Mouse (Mus musculus): ENCODE measurements at regions not wholly inside any gene's neighbourhood (a gene's known extent, or its start where the extent isn't known, plus 50 kb on each side); places are given as distances from the start of the nearest gene placed in this dataset.

DNA sequence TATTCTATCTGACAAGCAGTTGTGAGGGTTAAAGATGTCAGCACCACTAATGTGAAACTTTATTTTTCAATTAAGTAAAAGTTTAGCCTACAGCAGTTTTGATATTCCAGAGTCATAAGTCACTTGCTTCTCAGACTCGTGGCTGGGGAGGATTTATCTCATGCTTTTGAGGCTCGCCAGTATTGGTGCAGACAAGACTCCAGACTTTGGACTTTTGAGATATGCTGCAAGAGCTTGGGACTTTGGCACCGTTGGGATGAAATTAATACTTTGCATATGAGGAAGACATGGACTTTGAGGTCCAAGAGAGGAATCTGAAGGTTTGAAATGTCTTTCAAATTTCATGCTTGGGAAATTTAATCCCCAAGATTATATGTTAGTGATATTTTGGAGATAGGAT is 486.2 kb downstream of the Synb start:
- in situ Hi-C loops (cut with MboI; ENCODE audit: unreplicated experiment in 2 of 2): no loop called here

GRCm38 (mm10) chr14:68806646-68807045 is 487.5 kb downstream of the Synb start:
- in situ Hi-C loops (cut with MboI; ENCODE audit: unreplicated experiment in 2 of 2): no loop called here

- in situ Hi-C loops (cut with MboI; ENCODE audit: unreplicated experiment in 2 of 2): no loop called here
Observed at GRCm38 (mm10) chr14:68784395-68784794, 509.7 kb downstream of the Synb start.

- in situ Hi-C loops (cut with MboI; ENCODE audit: unreplicated experiment in 2 of 2): no loop called here
Observed at GRCm38 (mm10) chr14:68783216-68783615, 510.9 kb downstream of the Synb start.

DNA sequence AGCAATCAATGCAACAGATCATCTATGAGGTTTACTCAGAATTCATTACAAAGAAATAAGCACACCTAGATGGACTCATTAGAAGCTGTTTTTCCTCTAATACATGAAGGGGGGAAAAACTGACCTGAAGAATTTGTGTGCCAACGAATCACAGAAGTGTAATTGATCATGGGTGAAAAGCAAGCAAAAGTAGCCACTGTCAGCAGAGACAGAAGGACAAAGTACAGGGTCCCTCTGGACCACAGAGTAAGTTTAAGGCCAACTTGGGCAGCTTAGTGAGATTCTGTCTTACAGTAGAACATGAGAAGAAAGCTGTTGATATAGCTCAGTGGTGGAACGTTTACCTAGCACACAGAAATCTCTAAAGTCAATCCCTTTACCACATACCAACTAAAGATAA is 523.7 kb downstream of the Synb start:
- in situ Hi-C loops (cut with MboI; ENCODE audit: unreplicated experiment in 2 of 2): no loop called here

- in situ Hi-C loops (cut with MboI; ENCODE audit: unreplicated experiment in 2 of 2): no loop called here
Observed at GRCm38 (mm10) chr14:68762916-68763315, 531.2 kb downstream of the Synb start.

- in situ Hi-C loops (cut with MboI; ENCODE audit: unreplicated experiment in 2 of 2): no loop called here
Observed at GRCm38 (mm10) chr14:68744661-68745060, 549.4 kb downstream of the Synb start.

DNA sequence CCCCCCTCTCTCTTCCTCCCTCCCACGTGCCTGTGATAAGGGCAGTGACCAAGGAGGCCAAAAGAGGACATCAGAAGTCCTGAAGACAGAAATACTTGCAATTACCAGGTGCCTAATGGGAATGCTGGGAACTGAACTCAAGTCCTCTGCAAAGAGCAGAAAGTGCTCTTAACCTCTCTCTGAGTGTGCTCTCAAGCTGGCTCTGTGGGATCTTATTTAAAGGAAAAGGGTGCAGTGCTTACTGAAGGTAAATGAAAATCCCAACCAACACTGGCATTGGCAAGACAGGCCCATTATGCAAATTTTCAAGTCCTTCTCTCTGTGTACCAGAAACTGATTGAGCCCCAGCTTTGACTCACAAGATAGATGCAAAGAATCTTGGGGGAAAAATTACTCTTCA is 555.6 kb downstream of the Synb start:
- in situ Hi-C loops (cut with MboI; ENCODE audit: unreplicated experiment in 2 of 2): loop anchor here in 1 of 2 experiments (10.0 kb wide), 1 partner anchor 336 kb away; no protein-coding TSS in a partner anchor

- in situ Hi-C loops (cut with MboI; ENCODE audit: unreplicated experiment in 2 of 2): loop anchor here in 1 of 2 experiments (10.0 kb wide), 1 partner anchor 339 kb away; no protein-coding TSS in a partner anchor
Observed at GRCm38 (mm10) chr14:68735756-68736155, 558.3 kb downstream of the Synb start.

DNA sequence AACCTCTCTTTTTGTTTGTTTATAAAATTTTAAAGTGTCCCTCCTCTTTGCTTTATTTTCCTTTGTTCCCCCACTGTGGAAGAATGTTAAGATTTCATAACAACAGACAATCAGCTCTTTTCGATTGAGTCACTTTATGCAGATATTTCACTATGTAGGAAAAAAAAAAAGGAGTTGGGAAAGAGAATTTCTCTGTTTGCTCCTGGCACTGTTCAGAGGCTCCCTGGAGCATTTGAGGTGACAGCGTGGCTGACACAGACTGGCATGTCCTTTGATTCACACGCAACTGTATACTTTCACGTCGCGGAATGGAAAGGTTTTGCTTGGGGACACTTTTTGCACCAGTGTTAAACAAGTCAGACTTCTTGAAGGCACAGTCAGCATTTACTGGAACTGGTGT is 572.9 kb downstream of the Synb start:
- in situ Hi-C loops (cut with MboI; ENCODE audit: unreplicated experiment in 2 of 2): no loop called here

DNA sequence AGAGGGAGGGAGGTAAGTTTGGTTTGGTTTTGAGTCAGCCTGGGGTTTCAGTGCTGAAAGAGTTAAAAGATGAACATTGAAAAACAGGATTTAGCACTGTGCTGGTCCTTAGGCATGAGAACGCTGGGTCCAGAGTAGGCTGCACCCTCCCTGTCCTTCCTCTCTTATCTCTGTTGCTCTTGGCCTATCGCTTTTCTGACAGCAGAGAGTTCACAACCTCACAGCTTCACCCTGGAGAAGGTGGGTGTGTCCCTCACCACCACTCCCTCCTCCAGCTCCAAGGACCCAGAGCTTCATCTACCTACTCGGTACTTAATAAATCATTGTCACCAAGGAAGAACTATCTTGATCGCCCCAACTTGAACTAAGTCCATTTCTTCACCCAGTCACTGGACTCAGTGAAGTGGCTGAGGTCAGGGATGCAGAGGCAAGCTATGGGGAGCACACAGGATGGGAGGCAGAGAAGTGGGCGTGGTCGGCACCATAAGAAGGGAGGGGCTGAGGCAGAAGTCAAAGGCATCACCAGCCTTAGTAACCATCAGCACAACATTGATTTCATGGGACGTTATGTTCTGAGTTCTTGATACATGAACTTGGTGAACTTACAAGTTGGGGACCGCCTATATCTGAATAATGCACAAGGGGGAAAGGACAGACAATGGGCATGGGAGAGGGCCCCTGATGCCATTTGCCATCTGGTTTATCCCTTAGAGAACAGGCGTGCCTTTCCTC is 574.5 kb downstream of the Synb start:
- in situ Hi-C loops (cut with MboI; ENCODE audit: unreplicated experiment in 2 of 2): no loop called here

GRCm38 (mm10) chr14:68718846-68719245 is 575.3 kb downstream of the Synb start:
- in situ Hi-C loops (cut with MboI; ENCODE audit: unreplicated experiment in 2 of 2): no loop called here

Measured in v-Abl transformed pro-B cells (cell line).